22 mouse cellular contexts compared by ENCODE assay signal in the genomic region with DNA sequence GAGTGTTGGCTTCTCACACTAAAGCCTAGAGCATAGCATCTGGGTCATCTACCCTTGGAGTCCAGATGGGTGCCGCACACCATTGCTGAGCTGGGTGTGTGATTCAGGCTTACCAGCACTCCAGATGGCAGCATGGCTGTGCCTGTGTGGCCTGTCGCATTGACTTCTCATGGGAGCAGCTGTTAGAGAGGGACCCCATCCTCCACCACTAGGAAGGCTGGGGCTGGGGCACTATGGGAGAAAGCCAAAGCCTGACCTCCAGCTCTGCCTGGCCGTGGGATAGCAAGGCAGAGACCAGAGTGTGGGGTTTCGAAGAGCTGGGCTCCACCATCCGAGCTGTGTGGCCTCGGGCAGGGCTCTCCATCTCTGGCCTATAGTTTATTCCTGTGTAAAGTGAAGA.
A peak's percentile ranks its signal among the peaks of the same experiment; 100 is the strongest.
DNase-seq lines count a peak whose midpoint lies in the region; ATAC-seq and TF ChIP-seq lines count a peak whose summit lies in the region.
"Had no signal": no experiment of that assay in that cellular context is flagged by ENCODE, and none has a peak within 500 bp of the region (broad histone marks: within the 10 kb centered on the region; RNA-seq: fewer than 3 reads in every experiment).

No protein-coding gene starts in this region.

- no peak overlapping the region for H3K9ac ChIP-seq in forebrain, embryonic 14.5 days (ENCODE audit: low read length)
- no peak overlapping the region for H3K9ac ChIP-seq in forebrain, postnatal 0 days
- H3K9ac ChIP-seq in heart, embryonic 13.5 days = 0 out of 2 replicates have a peak overlapping the region, but pooled peaks have one; percentile 29
- H3K9ac ChIP-seq in embryonic facial prominence, embryonic 13.5 days = peak overlapping the region; percentile 40; the same call in 1 of the 2 replicates
- no peak overlapping the region for H3K9ac ChIP-seq in kidney, embryonic 14.5 days (ENCODE audit: low read depth, low read length)
- H3K9ac ChIP-seq: forebrain, embryonic 12.5 days; hindbrain, embryonic 13.5 days; liver, embryonic 14.5 days; neural tube, embryonic 12.5 days had no signal

- TF ChIP-seq CTCF in forebrain, postnatal 0 days (IDR thresholded peaks at IDR 0.05; ENCODE audit: low read depth) = no peak

- no peak overlapping the region for H3K4me2 ChIP-seq in forebrain, embryonic 14.5 days (ENCODE audit: low read length)
- no peak overlapping the region for H3K4me2 ChIP-seq in forebrain, postnatal 0 days (ENCODE audit: low read depth)
- no peak overlapping the region; the same call in 1 of the 2 replicates for H3K4me2 ChIP-seq in heart, embryonic 13.5 days
- H3K4me2 ChIP-seq in embryonic facial prominence, embryonic 13.5 days = 0 out of 2 replicates have a peak overlapping the region, but pooled peaks have one; percentile 72
- no peak overlapping the region for H3K4me2 ChIP-seq in kidney, embryonic 14.5 days (replicated peaks; ENCODE audit: low read depth, low read length)
- H3K4me2 ChIP-seq: forebrain, embryonic 12.5 days; hindbrain, embryonic 13.5 days; midbrain, embryonic 11.5 days; neural tube, embryonic 12.5 days had no signal

- DNase-seq in forebrain, embryonic 14.5 days (ENCODE audit: low spot score) = no peak
- DNase-seq in forebrain, postnatal 0 days = no peak
- no peak for DNase-seq in heart, postnatal 10 days
- peak; percentile 60 to 69 for DNase-seq in cerebellum, postnatal 10 days
- DNase-seq: embryo, embryonic 11 days; heart, postnatal 14 days; kidney, adult 8-10 months; kidney, postnatal 25 days; layer of hippocampus, adult 9-11 months; thymus, postnatal 14 days had no signal

- H3K36me3 ChIP-seq in forebrain, embryonic 14.5 days (ENCODE audit: control insufficient read depth, insufficient read depth, low read length) = no peaks in the 10 kb centered on the region
- no peaks in the 10 kb centered on the region for H3K36me3 ChIP-seq in forebrain, postnatal 0 days (ENCODE audit: insufficient read depth)
- H3K36me3 ChIP-seq in heart, embryonic 13.5 days = peaks cover 28% of the 10 kb centered on the region
- H3K36me3 ChIP-seq in embryonic facial prominence, embryonic 13.5 days = peaks cover 20% of the 10 kb centered on the region
- H3K36me3 ChIP-seq in kidney, embryonic 14.5 days (ENCODE audit: control insufficient read depth, insufficient read depth, low read length) = no peaks in the 10 kb centered on the region
- H3K36me3 ChIP-seq: hindbrain, embryonic 13.5 days; neural tube, embryonic 12.5 days had no signal

- 76% methylated on average over 6 of the region's 6 CpGs for WGBS in forebrain, embryonic 14.5 days
- WGBS in forebrain, postnatal 0 days = 72% methylated on average over 6 of the region's 6 CpGs
- WGBS in heart, embryonic 13.5 days = 68% methylated on average over 6 of the region's 6 CpGs
- WGBS in embryonic facial prominence, embryonic 13.5 days = 75% methylated on average over 6 of the region's 6 CpGs
- 77% methylated on average over 6 of the region's 6 CpGs for WGBS in kidney, embryonic 14.5 days

- H3K4me3 ChIP-seq in forebrain, embryonic 14.5 days (ENCODE audit: low read depth, low read length) = no peak overlapping the region
- no peak overlapping the region for H3K4me3 ChIP-seq in forebrain, postnatal 0 days (ENCODE audit: low read depth, low read length)
- H3K4me3 ChIP-seq in heart, embryonic 13.5 days = no peak overlapping the region
- H3K4me3 ChIP-seq in embryonic facial prominence, embryonic 13.5 days = no peak overlapping the region
- H3K4me3 ChIP-seq in kidney, embryonic 14.5 days (ENCODE audit: low read length) = no peak overlapping the region
- H3K4me3 ChIP-seq: forebrain, embryonic 12.5 days; hindbrain, embryonic 13.5 days; left cerebral cortex, adult 2 months; limb, embryonic 12.5 days; neural tube, embryonic 12.5 days had no signal

- intact Hi-C loops in heart, postnatal 10 days (cut with DNase I) = no loop called here

- H3K9me3 ChIP-seq in forebrain, embryonic 14.5 days (replicated peaks; ENCODE audit: control insufficient read depth, low read length) = no peaks in the 10 kb centered on the region
- no peaks in the 10 kb centered on the region for H3K9me3 ChIP-seq in forebrain, postnatal 0 days (ENCODE audit: low read length)
- H3K9me3 ChIP-seq in heart, embryonic 13.5 days = no peaks in the 10 kb centered on the region
- H3K9me3 ChIP-seq in embryonic facial prominence, embryonic 13.5 days = no peaks in the 10 kb centered on the region
- no peaks in the 10 kb centered on the region for H3K9me3 ChIP-seq in kidney, embryonic 14.5 days (ENCODE audit: control insufficient read depth, low read length)
- H3K9me3 ChIP-seq: forebrain, embryonic 12.5 days; hindbrain, embryonic 13.5 days; limb, embryonic 12.5 days; neural tube, embryonic 12.5 days had no signal

- H3K27ac ChIP-seq in forebrain, embryonic 14.5 days (ENCODE audit: low read depth, low read length) = 0 out of 2 replicates have a peak overlapping the region, but pooled peaks have one; percentile 21
- no peak overlapping the region for H3K27ac ChIP-seq in forebrain, postnatal 0 days (ENCODE audit: low read depth, low read length)
- H3K27ac ChIP-seq in heart, embryonic 13.5 days (replicated peaks) = peak overlapping the region; percentile 87; the same call in 1 of the 2 replicates
- H3K27ac ChIP-seq in embryonic facial prominence, embryonic 13.5 days = no peak overlapping the region
- no peak overlapping the region for H3K27ac ChIP-seq in kidney, embryonic 14.5 days (ENCODE audit: low read depth, low read length)
- H3K27ac ChIP-seq: forebrain, embryonic 12.5 days; hindbrain, embryonic 13.5 days; left cerebral cortex, adult 2 months; liver, embryonic 14.5 days; neural tube, embryonic 12.5 days had no signal

- no peak for ATAC-seq in forebrain, embryonic 14.5 days
- no peak for ATAC-seq in forebrain, postnatal 0 days
- ATAC-seq in heart, embryonic 13.5 days (ENCODE audit: extremely low read depth, insufficient number of reproducible peaks, low FRiP score, low TSS enrichment) = no peak
- ATAC-seq in embryonic facial prominence, embryonic 13.5 days (ENCODE audit: insufficient number of reproducible peaks, insufficient read depth, low FRiP score, low TSS enrichment, low read depth) = no peak
- no peak for ATAC-seq in kidney, embryonic 14.5 days (ENCODE audit: low FRiP score, low TSS enrichment)
- ATAC-seq: inflammation-experienced regulatory T-cells, adult 6 months; lung, postnatal 0 days had no signal

- peaks cover 31% of the 10 kb centered on the region for H3K4me1 ChIP-seq in forebrain, embryonic 14.5 days (ENCODE audit: control insufficient read depth, insufficient read depth, low read length)
- H3K4me1 ChIP-seq in forebrain, postnatal 0 days (ENCODE audit: insufficient read depth) = peaks cover 14% of the 10 kb centered on the region
- H3K4me1 ChIP-seq in heart, embryonic 13.5 days = peaks cover 98% of the 10 kb centered on the region
- H3K4me1 ChIP-seq in embryonic facial prominence, embryonic 13.5 days = peaks cover 72% of the 10 kb centered on the region
- peaks cover 57% of the 10 kb centered on the region for H3K4me1 ChIP-seq in kidney, embryonic 14.5 days (ENCODE audit: control insufficient read depth, insufficient read depth, low read length)

- H3K27me3 ChIP-seq in forebrain, embryonic 14.5 days (replicated peaks; ENCODE audit: control insufficient read depth, insufficient read depth, low read length) = no peaks in the 10 kb centered on the region
- H3K27me3 ChIP-seq in forebrain, postnatal 0 days (ENCODE audit: insufficient read depth, low read length) = no peaks in the 10 kb centered on the region
- no peaks in the 10 kb centered on the region for H3K27me3 ChIP-seq in heart, embryonic 13.5 days (replicated peaks)
- no peaks in the 10 kb centered on the region for H3K27me3 ChIP-seq in embryonic facial prominence, embryonic 13.5 days
- H3K27me3 ChIP-seq in kidney, embryonic 14.5 days (ENCODE audit: control insufficient read depth, insufficient read depth, low read length) = no peaks in the 10 kb centered on the region
- H3K27me3 ChIP-seq: forebrain, embryonic 12.5 days; limb, embryonic 12.5 days; neural tube, embryonic 12.5 days had no signal

Comparison
In these comparisons a context has a peak if more than half of its experiments do, and no peak if none do; other contexts are left out.
1. H3K27ac ChIP-seq: peak in forebrain, embryonic 14.5 days (single experiment) and heart, embryonic 13.5 days (single experiment); none in forebrain, postnatal 0 days (single experiment), embryonic facial prominence, embryonic 13.5 days (single experiment) and kidney, embryonic 14.5 days (single experiment).
2. DNase-seq: peak in cerebellum, postnatal 10 days (2 of 2); none in forebrain, embryonic 14.5 days (single experiment), forebrain, postnatal 0 days (single experiment) and heart, postnatal 10 days (0 of 2).
3. H3K9ac ChIP-seq: peak in heart, embryonic 13.5 days (single experiment) and embryonic facial prominence, embryonic 13.5 days (single experiment); none in forebrain, embryonic 14.5 days (single experiment), forebrain, postnatal 0 days (single experiment) and kidney, embryonic 14.5 days (single experiment).